Mouse (Mus musculus) MEL (cell line): ENCODE results near the gene Msx3. TPM values are rescaled to one million over a fixed set of nuclear protein-coding genes. Genes with fewer than 3 reads are reported as not detected.

Source experiments
- DNase-seq: peaks from one replicate; pipeline ENCODE4 v3.0.0; 2011; ENCODE audit warnings: low read depth, low spot score
- H3K27ac ChIP-seq: 2 replicates; pipeline ENCODE4 v1.5.1; 2012; ENCODE audit warnings: low read depth, mild to moderate bottlenecking, control low read depth, low read length, moderate library complexity; ENCODE audit not compliant: control insufficient read depth
- H3K27me3 ChIP-seq, 2 experiments: fragments of 150-350 bp in 1 of 2; sonication (generic) in 1 of 2; 2 replicates each; pipeline ENCODE4 v1.6.1; 2012; ENCODE audit warnings: low read length in 2 of 2, mild to moderate bottlenecking in 2 of 2, improper control_type of control experiment in 1 of 2, moderate library complexity in 1 of 2; ENCODE audit not compliant: insufficient read depth in 2 of 2, control insufficient read depth in 1 of 2
- H3K36me3 ChIP-seq, 2 experiments: 2 replicates each; pipeline ENCODE4 v1.6.1; 2012 to 2014; ENCODE audit warnings: low read length in 2 of 2, improper control_type of control experiment in 1 of 2, inconsistent platforms in 1 of 2, mild to moderate bottlenecking in 1 of 2; ENCODE audit not compliant: insufficient read depth in 2 of 2, control insufficient read depth in 1 of 2
- H3K4me1 ChIP-seq, 2 experiments: fragments of 150-350 bp in 1 of 2; sonication (generic) in 1 of 2; 2 replicates each; pipeline ENCODE4 v1.6.1; 2012; ENCODE audit warnings: low read length in 2 of 2, improper control_type of control experiment in 1 of 2, mild to moderate bottlenecking in 1 of 2; ENCODE audit not compliant: insufficient read depth in 2 of 2, control insufficient read depth in 1 of 2
- H3K4me3 ChIP-seq, 2 experiments: fragments of 150-350 bp in 1 of 2; sonication (generic) in 1 of 2; 2 replicates each; pipeline ENCODE4 v1.5.1; 2012; ENCODE audit warnings: low read depth in 2 of 2, low read length in 2 of 2, mild to moderate bottlenecking in 2 of 2, moderate library complexity in 2 of 2, control low read depth in 1 of 2, improper control_type of control experiment in 1 of 2; ENCODE audit not compliant: control insufficient read depth in 1 of 2, insufficient read depth in 1 of 2
- H3K79me2 ChIP-seq: 2 replicates; pipeline ENCODE4 v1.6.1; 2012; ENCODE audit warnings: mild to moderate bottlenecking, low read length, moderate library complexity; ENCODE audit not compliant: control insufficient read depth, poor library complexity, insufficient read depth
- H3K9ac ChIP-seq: 2 replicates; pipeline ENCODE4 v1.6.1; 2012; ENCODE audit warnings: low read depth, mild to moderate bottlenecking, control low read depth, low read length, moderate library complexity; ENCODE audit not compliant: control insufficient read depth, poor library complexity, severe bottlenecking
- H3K9me3 ChIP-seq: fragments of 150-350 bp; sonication (generic); replicated peaks from 2 replicates; pipeline ENCODE4 v1.6.1; 2012; ENCODE audit warnings: mild to moderate bottlenecking, low read length, improper control_type of control experiment, moderate library complexity; ENCODE audit not compliant: insufficient read depth
- EP300 ChIP-seq, 2 experiments: IDR thresholded peaks; 2 replicates each; pipeline ENCODE4 v1.6.1; 2011; ENCODE audit warnings: improper control_type of control experiment in 2 of 2, low read length in 2 of 2, low read depth in 1 of 2, mild to moderate bottlenecking in 1 of 2
- GABPA ChIP-seq: IDR thresholded peaks from 2 replicates; pipeline ENCODE4 v1.6.1; 2012; ENCODE audit warnings: low read depth, mild to moderate bottlenecking, inconsistent platforms, low read length, improper control_type of control experiment, moderate library complexity
- KAT2A ChIP-seq: conservative IDR thresholded peaks from 2 replicates; pipeline ENCODE4 v1.6.1; 2012; ENCODE audit warnings: low read depth, low read length, improper control_type of control experiment, inconsistent platforms
- MAFK ChIP-seq: IDR thresholded peaks from 2 replicates; pipeline ENCODE4 v1.6.1; 2011; ENCODE audit warnings: low read depth, mild to moderate bottlenecking, low read length, improper control_type of control experiment, borderline replicate concordance
- MXI1 ChIP-seq: IDR thresholded peaks from 2 replicates; pipeline ENCODE4 v1.6.1; 2011; ENCODE audit warnings: mild to moderate bottlenecking, low read depth, low read length, improper control_type of control experiment
- NELFE ChIP-seq: IDR thresholded peaks from 2 replicates; pipeline ENCODE4 v1.6.1; 2011; ENCODE audit warnings: low read depth, low read length, improper control_type of control experiment
- TBP ChIP-seq: IDR thresholded peaks from 2 replicates; pipeline ENCODE4 v1.8.0; 2011; ENCODE audit warnings: low read depth, low read length, improper control_type of control experiment
- UBTF ChIP-seq: IDR thresholded peaks from 2 replicates; pipeline ENCODE4 v1.6.1; 2012; ENCODE audit warnings: low read depth, mild to moderate bottlenecking, inconsistent platforms, low read length, improper control_type of control experiment, moderate library complexity, borderline replicate concordance; ENCODE audit not compliant: insufficient read depth
- USF1 ChIP-seq: IDR thresholded peaks from 2 replicates; pipeline ENCODE4 v1.6.1; 2014; ENCODE audit warnings: low read depth, mild to moderate bottlenecking, inconsistent platforms, low read length, improper control_type of control experiment, moderate library complexity
- ZC3H11A ChIP-seq: IDR thresholded peaks from 2 replicates; pipeline ENCODE4 v1.6.1; 2012; ENCODE audit warnings: low read depth, mild to moderate bottlenecking, inconsistent platforms, low read length, improper control_type of control experiment
- ZMIZ1 ChIP-seq: IDR thresholded peaks from 2 replicates; pipeline ENCODE4 v1.6.1; 2012; ENCODE audit warnings: low read depth, mild to moderate bottlenecking, inconsistent platforms, low read length, improper control_type of control experiment, moderate library complexity
- ZNF384 ChIP-seq: IDR thresholded peaks from 2 replicates; pipeline ENCODE4 v1.6.1; 2012; ENCODE audit warnings: low read depth, mild to moderate bottlenecking, inconsistent platforms, low read length, improper control_type of control experiment
- polyA plus RNA-seq, 2 experiments: library from polyadenylated mRNA; stranded (reverse) in 1 of 2; unstranded in 1 of 2; fragments of >175 nt in 1 of 2; fragments of >200 nt in 1 of 2; gene quantifications; 2 replicates each; pipeline versions ENCODE4 v1.2.1 to v1.2.4; 2012; ENCODE audit warnings: low replicate concordance in 2 of 2, low read depth in 1 of 2; ENCODE audit not compliant: insufficient read length in 2 of 2, insufficient read depth in 1 of 2, missing spikeins in 1 of 2
- total RNA-seq: library from RNA; depleted of rRNA; stranded (reverse); fragments of 300-350 nt; gene quantifications from 2 replicates; pipeline ENCODE4 v1.2.3, GENCODE M21; 2012

The Msx3 gene
- total and polyA plus RNA-seq, 3 experiments: not detected

GRCm38 (mm10) chr7:140081408-140082241 lies 32.7 kb upstream of the Msx3 start:
- no peaks in the 10 kb centered on the region for H3K9me3 ChIP-seq
- 0 out of 4 replicates have a peak, but pooled peaks cover 0 to 1% of the 10 kb centered on the region in 2 experiments for H3K27me3 ChIP-seq
- no peak for TF ChIP-seq UBTF
- TF ChIP-seq MXI1: no peak
- TF ChIP-seq MAFK: no peak
- no peak for TF ChIP-seq EP300 (IDR thresholded peaks at IDR 0.05; ENCODE audit: low read depth in 1 of 2, low read length in 2 of 2)
- no peak for TF ChIP-seq GABPA
- TF ChIP-seq ZC3H11A: no peak
- no peak for TF ChIP-seq KAT2A
- TF ChIP-seq ZNF384: no peak
- no peak for TF ChIP-seq ZMIZ1
- no peak for TF ChIP-seq USF1
- TF ChIP-seq TBP: no peak
- TF ChIP-seq NELFE: no peak
- H3K36me3 ChIP-seq: peaks cover 0 to 3% of the 10 kb centered on the region in 2 experiments; a peak in 2 of 4 replicates
- H3K4me3 ChIP-seq: no peak overlapping the region
- no peaks in the 10 kb centered on the region for H3K79me2 ChIP-seq
- H3K27ac ChIP-seq: no peak overlapping the region
- no peak for DNase-seq
- no peak overlapping the region for H3K9ac ChIP-seq
- H3K4me1 ChIP-seq: peaks cover 0 to 7% of the 10 kb centered on the region in 2 experiments; a peak in 2 of 4 replicates

GRCm38 (mm10) chr7:140080503-140081156 lies 31.7 kb upstream of the Msx3 start:
- Histone ChIP-seq H3K4me1 (peaks cover 0 to 7% of the 10 kb centered on the region in 2 experiments; a peak in 2 of 4 replicates), H3K4me3 (no peak overlapping the region), H3K9ac (no peak overlapping the region), H3K27me3 (no peaks in the 10 kb centered on the region), H3K36me3 (peaks cover 0 to 3% of the 10 kb centered on the region in 2 experiments; a peak in 2 of 4 replicates), H3K9me3 (no peaks in the 10 kb centered on the region), H3K79me2 (no peaks in the 10 kb centered on the region), H3K27ac (no peak overlapping the region)
- TF ChIP-seq ZNF384: no peak
- no peak for DNase-seq
